Comparison of ENCODE assay signal across 19 mouse cellular contexts in the genomic region with DNA sequence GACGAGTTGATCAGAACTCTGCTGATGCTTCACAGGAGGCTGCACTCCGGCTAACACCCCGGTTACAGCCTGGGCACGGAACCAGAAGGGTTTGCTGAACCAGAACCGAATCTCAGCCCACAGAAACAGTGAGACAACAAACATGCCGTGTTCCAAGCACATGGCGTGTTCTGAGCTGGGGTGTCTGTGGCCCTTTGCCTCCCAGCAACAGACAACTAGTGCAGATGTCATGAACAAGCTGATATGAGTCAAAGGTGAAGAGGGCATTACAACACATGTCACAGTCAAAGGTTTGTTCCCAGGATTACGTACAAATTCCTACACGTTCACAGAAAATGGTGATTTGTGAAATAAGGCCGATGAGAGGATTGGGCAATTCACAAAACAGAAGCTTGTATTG.
DNase-seq lines count a peak whose midpoint lies in the region; ATAC-seq and TF ChIP-seq lines count a peak whose summit lies in the region.
"Had no signal": no experiment of that assay in that cellular context is flagged by ENCODE, and none has a peak within 500 bp of the region (broad histone marks: within the 10 kb centered on the region; RNA-seq: fewer than 3 reads in every experiment).

No protein-coding gene starts in this region.

- no peak for TF ChIP-seq POLR2A in kidney, adult 2 months (IDR thresholded peaks at IDR 0.05; ENCODE audit: low read depth, low read length)

- H3K9me3 ChIP-seq in kidney, embryonic 15.5 days (replicated peaks), result no peaks in the 10 kb centered on the region
- H3K9me3 ChIP-seq in liver, postnatal 0 days (ENCODE audit: low read length), result no peaks in the 10 kb centered on the region
- H3K9me3 ChIP-seq in midbrain, embryonic 13.5 days, result no peaks in the 10 kb centered on the region
- H3K9me3 ChIP-seq: embryonic facial prominence, embryonic 12.5 days; heart, embryonic 13.5 days; hindbrain, embryonic 10.5 days; limb, embryonic 10.5 days; lung, embryonic 15.5 days; midbrain, embryonic 10.5 days had no signal

- 65% methylated on average over 10 of the region's 10 CpGs for WGBS in kidney, adult 2 months
- WGBS in kidney, embryonic 15.5 days, result 78% methylated on average over 10 of the region's 10 CpGs
- 52% methylated on average over 10 of the region's 10 CpGs for WGBS in liver, postnatal 0 days (ENCODE audit: insufficient replicate concordance)
- WGBS in midbrain, embryonic 13.5 days, result 76% methylated on average over 10 of the region's 10 CpGs

- H3K4me3 ChIP-seq in kidney, adult 2 months (ENCODE audit: insufficient read depth, low read depth, low read length), result no peak overlapping the region
- no peak overlapping the region for H3K4me3 ChIP-seq in kidney, embryonic 15.5 days (replicated peaks)
- H3K4me3 ChIP-seq in liver, postnatal 0 days (ENCODE audit: low read depth, low read length), result no peak overlapping the region
- no peak overlapping the region for H3K4me3 ChIP-seq in midbrain, embryonic 13.5 days (replicated peaks)
- H3K4me3 ChIP-seq: embryonic facial prominence, embryonic 12.5 days; heart, embryonic 13.5 days; hindbrain, embryonic 10.5 days; limb, embryonic 10.5 days; lung, embryonic 15.5 days; midbrain, embryonic 10.5 days; myocyte had no signal

- H3K9ac ChIP-seq in kidney, embryonic 15.5 days, result no peak overlapping the region
- H3K9ac ChIP-seq in liver, postnatal 0 days (replicated peaks), result peak overlapping the region; percentile 41; the same call in 1 of the 2 replicates
- no peak overlapping the region for H3K9ac ChIP-seq in midbrain, embryonic 13.5 days (replicated peaks)
- H3K9ac ChIP-seq: embryonic facial prominence, embryonic 12.5 days; heart, embryonic 13.5 days; lung, embryonic 15.5 days had no signal

- peak; percentile 83 for TF ChIP-seq EP300 in liver, postnatal 0 days (IDR thresholded peaks at IDR 0.05; ENCODE audit: low read depth)

- peak; percentile 15 for DNase-seq in kidney, adult 2 months
- peak; percentile 72 for DNase-seq in adipocyte (ENCODE audit: low spot score)
- DNase-seq in gonadal fat pad, adult 2 months (ENCODE audit: low read depth), result peak; percentile 50
- DNase-seq in liver, postnatal 0 days, result peak; percentile 54
- DNase-seq in cerebellum, postnatal 14 days, result no peak
- DNase-seq in retina, embryonic 14.5 days (ENCODE audit: low spot score), result no peak
- DNase-seq: gastrocnemius, postnatal 10 days; right cerebral cortex, postnatal 14 days; thymus, postnatal 36 days had no signal

- TF ChIP-seq CTCF in kidney, adult 2 months (conservative IDR thresholded peaks at IDR 0.05; ENCODE audit: insufficient read depth, insufficient read length, low read depth, low read length), result no peak
- TF ChIP-seq CTCF in liver, postnatal 0 days (IDR thresholded peaks at IDR 0.05; ENCODE audit: low read depth), result no peak

- no peaks in the 10 kb centered on the region for H3K27me3 ChIP-seq in kidney, adult 2 months (replicated peaks; ENCODE audit: control insufficient read depth, insufficient read depth, low read length)
- H3K27me3 ChIP-seq in kidney, embryonic 15.5 days, result no peaks in the 10 kb centered on the region
- H3K27me3 ChIP-seq in liver, postnatal 0 days (ENCODE audit: insufficient read depth, low read length), result no peaks in the 10 kb centered on the region
- no peaks in the 10 kb centered on the region for H3K27me3 ChIP-seq in midbrain, embryonic 13.5 days
- H3K27me3 ChIP-seq: embryonic facial prominence, embryonic 12.5 days; heart, embryonic 13.5 days; lung, embryonic 15.5 days had no signal

- H3K27ac ChIP-seq in kidney, adult 2 months (ENCODE audit: insufficient read depth, low read depth, low read length), result no peak overlapping the region
- no peak overlapping the region for H3K27ac ChIP-seq in kidney, embryonic 15.5 days
- H3K27ac ChIP-seq in liver, postnatal 0 days (ENCODE audit: low read depth), result peak overlapping the region; percentile 94
- no peak overlapping the region for H3K27ac ChIP-seq in midbrain, embryonic 13.5 days
- H3K27ac ChIP-seq: embryonic facial prominence, embryonic 12.5 days; heart, embryonic 13.5 days; hindbrain, embryonic 10.5 days; limb, embryonic 10.5 days; lung, embryonic 15.5 days; midbrain, embryonic 10.5 days had no signal

- H3K4me1 ChIP-seq in kidney, adult 2 months (ENCODE audit: control insufficient read depth, insufficient read depth, low read length), result no peaks in the 10 kb centered on the region
- no peaks in the 10 kb centered on the region for H3K4me1 ChIP-seq in kidney, embryonic 15.5 days
- peaks cover 4% of the 10 kb centered on the region; the same call in 1 of the 2 replicates for H3K4me1 ChIP-seq in liver, postnatal 0 days (ENCODE audit: insufficient read depth)
- H3K4me1 ChIP-seq in midbrain, embryonic 13.5 days (replicated peaks), result no peaks in the 10 kb centered on the region
- H3K4me1 ChIP-seq: embryonic facial prominence, embryonic 12.5 days; heart, embryonic 13.5 days; limb, embryonic 10.5 days; lung, embryonic 15.5 days; midbrain, embryonic 10.5 days had no signal

- no peaks in the 10 kb centered on the region for H3K36me3 ChIP-seq in kidney, adult 2 months (ENCODE audit: control insufficient read depth, insufficient read depth, low read length)
- H3K36me3 ChIP-seq in kidney, embryonic 15.5 days, result no peaks in the 10 kb centered on the region
- no peaks in the 10 kb centered on the region for H3K36me3 ChIP-seq in liver, postnatal 0 days (replicated peaks; ENCODE audit: insufficient read depth, low read length)
- no peaks in the 10 kb centered on the region for H3K36me3 ChIP-seq in midbrain, embryonic 13.5 days
- H3K36me3 ChIP-seq: embryonic facial prominence, embryonic 12.5 days; heart, embryonic 13.5 days; hindbrain, embryonic 10.5 days; limb, embryonic 10.5 days; lung, embryonic 15.5 days; midbrain, embryonic 10.5 days had no signal

- H3K4me2 ChIP-seq in kidney, embryonic 15.5 days, result no peak overlapping the region
- H3K4me2 ChIP-seq in liver, postnatal 0 days (ENCODE audit: low read depth, low read length), result no peak overlapping the region
- H3K4me2 ChIP-seq in midbrain, embryonic 13.5 days (replicated peaks), result no peak overlapping the region
- H3K4me2 ChIP-seq: embryonic facial prominence, embryonic 12.5 days; heart, embryonic 13.5 days; lung, embryonic 15.5 days had no signal

- ATAC-seq in kidney, embryonic 15.5 days (replicated peaks; ENCODE audit: low FRiP score), result no peak
- peak; percentile 98 for ATAC-seq in liver, postnatal 0 days
- no peak for ATAC-seq in midbrain, embryonic 13.5 days
- ATAC-seq: Patski had no signal

Comparison
In these comparisons a context has a peak if more than half of its experiments do, and no peak if none do; other contexts are left out.
1. DNase-seq: peak in kidney, adult 2 months (single experiment), adipocyte (single experiment), gonadal fat pad, adult 2 months (single experiment) and liver, postnatal 0 days (single experiment); none in cerebellum, postnatal 14 days (0 of 2) and retina, embryonic 14.5 days (single experiment).